Mouse (Mus musculus) myocyte (in vitro differentiated cells): ENCODE measurements around the gene Ppp1r7. TPM values are rescaled to one million over a fixed set of nuclear protein-coding genes. Genes with fewer than 3 reads are reported as not detected.
A peak's percentile ranks its signal among the peaks of the same experiment; 100 is the strongest.

Source experiments
- H3K27me3 ChIP-seq: one replicate; pipeline ENCODE4 v1.6.1; 2011; ENCODE audit not compliant: control insufficient read depth, insufficient read depth, insufficient read length
- H3K36me3 ChIP-seq: one replicate; pipeline ENCODE4 v1.6.1; 2011; ENCODE audit not compliant: control insufficient read depth, insufficient read depth
- H3K4me2 ChIP-seq: one replicate; pipeline ENCODE4 v1.6.1; 2011; ENCODE audit warnings: low read depth, control low read depth
- H3K4me3 ChIP-seq: one replicate; pipeline ENCODE4 v1.5.1; 2011; ENCODE audit warnings: mild to moderate bottlenecking, control low read depth, moderate library complexity
- H3K79me2 ChIP-seq: one replicate; pipeline ENCODE4 v1.6.1; 2011; ENCODE audit not compliant: control insufficient read depth, insufficient read depth
- H3ac ChIP-seq: one replicate; pipeline ENCODE4 v1.6.1; 2011; ENCODE audit not compliant: control insufficient read depth, insufficient read length
- CEBPB ChIP-seq: IDR thresholded peaks from 2 replicates; pipeline ENCODE4 v1.6.1; 2011; ENCODE audit warnings: mild to moderate bottlenecking, moderate library complexity; ENCODE audit not compliant: poor library complexity, insufficient read depth, severe bottlenecking
- E2F4 ChIP-seq: IDR thresholded peaks from one replicate; pipeline ENCODE4 v1.6.1; 2011; ENCODE audit warnings: mild to moderate bottlenecking, control low read depth, moderate library complexity; ENCODE audit not compliant: insufficient read depth
- MAX ChIP-seq: IDR thresholded peaks from one replicate; pipeline ENCODE4 v1.6.1; 2011; ENCODE audit warnings: low read depth, mild to moderate bottlenecking, control low read depth
- MYOD1 ChIP-seq, 3 experiments: IDR thresholded peaks; one replicate each; pipeline ENCODE4 v1.6.1; 2011; ENCODE audit warnings: control low read depth in 2 of 3, low read depth in 2 of 3, mild to moderate bottlenecking in 2 of 3, moderate library complexity in 1 of 3; ENCODE audit not compliant: insufficient read length in 2 of 3, control insufficient read depth in 1 of 3
- MYOG ChIP-seq, 3 experiments: IDR thresholded peaks; one replicate each; pipeline ENCODE4 v1.6.1; 2011; ENCODE audit warnings: control low read depth in 2 of 3, low read depth in 2 of 3, mild to moderate bottlenecking in 2 of 3; ENCODE audit not compliant: insufficient read length in 2 of 3, control insufficient read depth in 1 of 3, insufficient read depth in 1 of 3
- POLR2A ChIP-seq: IDR thresholded peaks from one replicate; pipeline ENCODE4 v1.6.1; 2011; ENCODE audit warnings: low read depth, mild to moderate bottlenecking, control low read depth, moderate library complexity; ENCODE audit not compliant: insufficient read length
- POLR2AphosphoS2 ChIP-seq: IDR thresholded peaks from one replicate; pipeline ENCODE4 v1.6.1; 2011; ENCODE audit warnings: low read depth, control low read depth; ENCODE audit not compliant: insufficient read length
- REST ChIP-seq: IDR thresholded peaks from one replicate; pipeline ENCODE4 v1.6.1; 2011; ENCODE audit warnings: mild to moderate bottlenecking, control low read depth, moderate library complexity; ENCODE audit not compliant: insufficient read depth, insufficient read length
- SRF ChIP-seq: IDR thresholded peaks from one replicate; pipeline ENCODE4 v1.6.1; 2011; ENCODE audit warnings: low read depth; ENCODE audit not compliant: control insufficient read depth, insufficient read length
- TCF12 ChIP-seq: IDR thresholded peaks from one replicate; pipeline ENCODE4 v1.6.1; 2011; ENCODE audit warnings: mild to moderate bottlenecking, control low read depth; ENCODE audit not compliant: poor library complexity, insufficient read depth, severe bottlenecking
- TCF3 ChIP-seq: IDR thresholded peaks from one replicate; pipeline ENCODE4 v1.6.1; 2011; ENCODE audit warnings: low read depth, control low read depth; ENCODE audit not compliant: insufficient read length
- USF1 ChIP-seq: IDR thresholded peaks from one replicate; pipeline ENCODE4 v1.6.1; 2011; ENCODE audit warnings: low read depth, mild to moderate bottlenecking, control low read depth, moderate library complexity
- polyA plus RNA-seq: library from polyadenylated mRNA; unstranded; fragments of >200 nt; fragmentation: generic; extraction: Trizol; gene quantifications from one replicate; pipeline ENCODE4 v1.2.1, GENCODE M21; 2012; ENCODE audit warnings: missing spikeins

Gene Ppp1r7
- polyA plus RNA-seq, 1 experiment, result 22.9 TPM

GRCm38 (mm10) chr1:93323973-93324372, 18.7 kb upstream of the Ppp1r7 start:
- peaks cover 3% of the 10 kb centered on the region for H3K36me3 ChIP-seq
- H3K4me2 ChIP-seq, result no peak overlapping the region
- H3K79me2 ChIP-seq, result no peaks in the 10 kb centered on the region
- no peak overlapping the region for H3ac ChIP-seq
- H3K4me3 ChIP-seq, result no peak overlapping the region
- no peaks in the 10 kb centered on the region for H3K27me3 ChIP-seq
- TF ChIP-seq MYOG (IDR thresholded peaks at IDR 0.05; ENCODE audit: control insufficient read depth in 1 of 3, insufficient read depth in 1 of 3, insufficient read length in 2 of 3, low read depth in 2 of 3), result no peak
- TF ChIP-seq MYOD1 (IDR thresholded peaks at IDR 0.05; ENCODE audit: control insufficient read depth in 1 of 3, insufficient read length in 2 of 3, low read depth in 2 of 3), result no peak
- TF ChIP-seq USF1, result no peak
- no peak for TF ChIP-seq TCF3
- TF ChIP-seq MAX, result no peak
- no peak for TF ChIP-seq TCF12
- TF ChIP-seq CEBPB, result no peak
- no peak for TF ChIP-seq SRF
- TF ChIP-seq REST, result no peak
- TF ChIP-seq POLR2AphosphoS2, result no peak
- TF ChIP-seq E2F4, result no peak
- no peak for TF ChIP-seq POLR2A

- H3K4me2 ChIP-seq, result no peak overlapping the region
- H3K27me3 ChIP-seq, result no peaks in the 10 kb centered on the region
Measured at GRCm38 (mm10) chr1:93326446-93326845, 16.2 kb upstream of the Ppp1r7 start.

GRCm38 (mm10) chr1:93334621-93335020, 8.0 kb upstream of the Ppp1r7 start:
- no peak for TF ChIP-seq MYOG (IDR thresholded peaks at IDR 0.05; ENCODE audit: control insufficient read depth in 1 of 3, insufficient read depth in 1 of 3, insufficient read length in 2 of 3, low read depth in 2 of 3)
- TF ChIP-seq USF1, result no peak
- TF ChIP-seq MYOD1 (IDR thresholded peaks at IDR 0.05; ENCODE audit: control insufficient read depth in 1 of 3, insufficient read length in 2 of 3, low read depth in 2 of 3), result no peak
- TF ChIP-seq POLR2A, result no peak
- H3K4me2 ChIP-seq, result no peak overlapping the region
- no peaks in the 10 kb centered on the region for H3K27me3 ChIP-seq
- H3K36me3 ChIP-seq, result peaks cover 4% of the 10 kb centered on the region
- H3K79me2 ChIP-seq, result no peaks in the 10 kb centered on the region
- no peak overlapping the region for H3ac ChIP-seq
- H3K4me3 ChIP-seq, result no peak overlapping the region

More at GRCm38 (mm10) chr1:93326446-93326845, 16.2 kb upstream of the Ppp1r7 start:
- Histone ChIP-seq H3K36me3 (peaks cover 3% of the 10 kb centered on the region), H3K4me3 (no peak overlapping the region), H3ac (no peak overlapping the region), H3K79me2 (no peaks in the 10 kb centered on the region)
- TF ChIP-seq USF1, result no peak
- TF ChIP-seq MAX, result no peak
- TF ChIP-seq MYOG (IDR thresholded peaks at IDR 0.05; ENCODE audit: control insufficient read depth in 1 of 3, insufficient read depth in 1 of 3, insufficient read length in 2 of 3, low read depth in 2 of 3), result no peak
- TF ChIP-seq E2F4, result no peak
- TF ChIP-seq POLR2AphosphoS2, result no peak
- TF ChIP-seq TCF12, result no peak
- no peak for TF ChIP-seq SRF
- TF ChIP-seq CEBPB, result no peak
- TF ChIP-seq POLR2A, result no peak
- no peak for TF ChIP-seq REST

- peak overlapping the region; percentile 69 for H3K4me2 ChIP-seq
- peaks cover 8% of the 10 kb centered on the region for H3K36me3 ChIP-seq
- H3K4me3 ChIP-seq, result peak overlapping the region; percentile 72
- H3ac ChIP-seq, result peak overlapping the region; percentile 64
- H3K79me2 ChIP-seq, result peaks cover 23% of the 10 kb centered on the region
- TF ChIP-seq MYOG (IDR thresholded peaks at IDR 0.05; ENCODE audit: control insufficient read depth in 1 of 3, insufficient read depth in 1 of 3, insufficient read length in 2 of 3, low read depth in 2 of 3) (no peak), SRF (peak; percentile 57), POLR2A (peak; percentile 89), REST (peak; percentile 17), TCF3 (no peak), POLR2AphosphoS2 (peak; percentile 75), MAX (no peak), MYOD1 (IDR thresholded peaks at IDR 0.05; ENCODE audit: control insufficient read depth in 1 of 3, insufficient read length in 2 of 3, low read depth in 2 of 3) (peak in 1 of 3 experiments; percentile 13)
- H3K27me3 ChIP-seq, result no peaks in the 10 kb centered on the region
Measured at GRCm38 (mm10) chr1:93343504-93344047, 922 bp downstream of the Ppp1r7 start.

GRCm38 (mm10) chr1:93347176-93347575, 4.5 kb downstream of the Ppp1r7 start:
- Histone ChIP-seq H3K27me3 (no peaks in the 10 kb centered on the region), H3K79me2 (peaks cover 23% of the 10 kb centered on the region), H3K36me3 (peaks cover 8% of the 10 kb centered on the region), H3K4me3 (no peak overlapping the region), H3K4me2 (no peak overlapping the region), H3ac (no peak overlapping the region)
- no peak for TF ChIP-seq E2F4
- TF ChIP-seq TCF3, result no peak
- no peak for TF ChIP-seq POLR2AphosphoS2
- TF ChIP-seq REST, result no peak
- TF ChIP-seq USF1, result no peak
- no peak for TF ChIP-seq CEBPB
- TF ChIP-seq SRF, result no peak

- Histone ChIP-seq H3K4me2 (no peak overlapping the region), H3K4me3 (no peak overlapping the region), H3K27me3 (no peaks in the 10 kb centered on the region), H3ac (no peak overlapping the region), H3K79me2 (peaks cover 14% of the 10 kb centered on the region), H3K36me3 (peaks cover 20% of the 10 kb centered on the region)
- TF ChIP-seq REST, result no peak
- TF ChIP-seq USF1, result no peak
- TF ChIP-seq POLR2A, result no peak
- TF ChIP-seq MYOG (IDR thresholded peaks at IDR 0.05; ENCODE audit: control insufficient read depth in 1 of 3, insufficient read depth in 1 of 3, insufficient read length in 2 of 3, low read depth in 2 of 3), result no peak
- no peak for TF ChIP-seq SRF
- TF ChIP-seq TCF3, result no peak
- no peak for TF ChIP-seq POLR2AphosphoS2
- TF ChIP-seq MYOD1 (IDR thresholded peaks at IDR 0.05; ENCODE audit: control insufficient read depth in 1 of 3, insufficient read length in 2 of 3, low read depth in 2 of 3), result no peak
- TF ChIP-seq CEBPB, result no peak
- no peak for TF ChIP-seq E2F4
- no peak for TF ChIP-seq MAX
- no peak for TF ChIP-seq TCF12
Measured at GRCm38 (mm10) chr1:93349701-93350100, 7.0 kb downstream of the Ppp1r7 start.
